Mouse (Mus musculus): ENCODE results near the gene Chst7. TPM values are rescaled to one million over a fixed set of nuclear protein-coding genes. Genes with fewer than 3 reads are reported as not detected.

Chst7 gene
- under 1 TPM in 1 of 2 experiments, not detected in 1; 0.46 TPM for total RNA-seq (2023)

GRCm38 (mm10) chrX:20059381-20059971, at the start of gene Chst7:
Gene Chst7, plus strand, starts transcription at chrX:20059560.

Other genes starting within 250 kb of the Chst7 start
- gene Slc9a7, start 232.2 kb downstream of the Chst7 start, total RNA-seq (2023), result 10 to 100 TPM; 11.0 to 14.4 TPM

Data from monocyte, adult 59 days (primary cell).